Mouse (Mus musculus) right cerebral cortex, adult 18-20 months (tissue): ENCODE data around the gene Fam20a.
"Not testable (repeated sequence)": the region's sequence is repeated elsewhere in the genome, so short reads cannot be mapped to it uniquely, and the experiment has no call there.

ENCODE experiments used
- DNase-seq: peaks from one replicate; pipeline ENCODE4 v3.0.0; 2022; ENCODE audit warnings: mixed read lengths

The Fam20a gene

GRCm38 (mm10) chr11:109676621-109677373 lies 45.3 kb downstream of the Fam20a start:
- DNase-seq = no peak

GRCm38 (mm10) chr11:109675771-109676170 lies 46.3 kb downstream of the Fam20a start:
- DNase-seq = no peak

- DNase-seq = no peak
Measured at GRCm38 (mm10) chr11:109675208-109675607, 46.9 kb downstream of the Fam20a start.

- no peak for DNase-seq
Measured at GRCm38 (mm10) chr11:109674542-109674941, 47.5 kb downstream of the Fam20a start.

GRCm38 (mm10) chr11:109673741-109674140 lies 48.3 kb downstream of the Fam20a start:
- DNase-seq = no peak

- no peak for DNase-seq
Measured at GRCm38 (mm10) chr11:109672881-109673739, 49.0 kb downstream of the Fam20a start.

GRCm38 (mm10) chr11:109672396-109672795 lies 49.7 kb downstream of the Fam20a start:
- no peak for DNase-seq

- DNase-seq = no peak
Measured at GRCm38 (mm10) chr11:109672021-109672324, 50.1 kb downstream of the Fam20a start.

GRCm38 (mm10) chr11:109671136-109672020 lies 50.7 kb downstream of the Fam20a start:
- DNase-seq = no peak

- no peak for DNase-seq
Measured at GRCm38 (mm10) chr11:109670026-109670916, 51.8 kb downstream of the Fam20a start.

GRCm38 (mm10) chr11:109669149-109669708 lies 52.9 kb downstream of the Fam20a start:
- no peak for DNase-seq

GRCm38 (mm10) chr11:109668115-109668725 lies 53.9 kb downstream of the Fam20a start:
- DNase-seq = no peak

GRCm38 (mm10) chr11:109667371-109667770 lies 54.7 kb downstream of the Fam20a start:
- DNase-seq = no peak

GRCm38 (mm10) chr11:109666411-109666810 lies 55.7 kb downstream of the Fam20a start:
- DNase-seq = no peak

- no peak for DNase-seq
Measured at GRCm38 (mm10) chr11:109665424-109665823, 56.7 kb downstream of the Fam20a start.

- no peak for DNase-seq
Measured at GRCm38 (mm10) chr11:109664293-109664692, 57.8 kb downstream of the Fam20a start.

- not testable (repeated sequence) for DNase-seq
Measured at GRCm38 (mm10) chr11:109660526-109660925, 61.6 kb downstream of the Fam20a start.

- DNase-seq = no peak
Measured at GRCm38 (mm10) chr11:109656232-109656631, 65.8 kb downstream of the Fam20a start.

- no peak for DNase-seq
Measured at GRCm38 (mm10) chr11:109654581-109654980, 67.5 kb downstream of the Fam20a start.

- DNase-seq = no peak
Measured at GRCm38 (mm10) chr11:109653201-109653600, 68.9 kb downstream of the Fam20a start.

- no peak for DNase-seq
Measured at GRCm38 (mm10) chr11:109652505-109652904, 69.6 kb downstream of the Fam20a start.
